Mouse (Mus musculus): ENCODE measurements around the gene Cdc26. TPM values are rescaled to one million over a fixed set of nuclear protein-coding genes. Genes with fewer than 3 reads are reported as not detected.

The Cdc26 gene
- total and polyA plus RNA-seq, 3 experiments = 78.2 to 258 (median 125) TPM

- no peak; the same call in none of the 2 replicates for TF ChIP-seq IRF4 (IDR thresholded peaks at IDR 0.05; ENCODE audit: low read depth, low read length)
These were observed 48.2 kb downstream of the Cdc26 start, which contains the start of the genes Fkbp15 and Slc31a1 (continued) for GRCm38 (mm10) chr4:62360088-62360804.

GRCm38 (mm10) chr4:62359256-62359775 is 49.1 kb downstream of the Cdc26 start:
- Histone ChIP-seq H3K4me3 (replicated peaks in 1 of 3; ENCODE audit: low read depth in 2 of 3, low read length in 2 of 3, poor library complexity in 1 of 3) (peak overlapping the region; percentile 73 to 91 (median 86)), H3K27ac (ENCODE audit: insufficient read depth, low read depth) (peak overlapping the region; percentile 11; the same call in 1 of the 2 replicates), H3K9me3 (replicated peaks; ENCODE audit: low read length) (no peaks in the 10 kb centered on the region), H3K36me3 (replicated peaks in 1 of 2; ENCODE audit: control insufficient read depth in 1 of 2, insufficient read depth in 1 of 2, low read length in 1 of 2) (peaks cover 0 to 20% of the 10 kb centered on the region in 2 experiments), H3K9ac (ENCODE audit: insufficient read depth, low read depth) (peak overlapping the region; percentile 65), H3K4me2 (ENCODE audit: insufficient read depth, low read depth, poor library complexity, severe bottlenecking) (peak overlapping the region; percentile 98), H3K79me2 (replicated peaks; ENCODE audit: control insufficient read depth, extremely low read depth, insufficient read depth, poor library complexity, severe bottlenecking) (peaks cover 44% of the 10 kb centered on the region), H3K27me3 (replicated peaks) (no peaks in the 10 kb centered on the region), H3K4me1 (ENCODE audit: control insufficient read depth in 1 of 2, insufficient read depth in 2 of 2) (peaks cover 2 to 37% of the 10 kb centered on the region in 2 experiments; a peak in 2 of 4 replicates)
- dilution Hi-C loops (cut with MboI; ENCODE audit: extremely low pct_ligation_motif_present, extremely low pct_unique_long_range_greater_than_20kb, low sequenced_read_pairs) (no loop called here), in situ Hi-C loops (cut with MboI; ENCODE audit: low pct_ligation_motif_present, low pct_unique_long_range_greater_than_20kb, low sequenced_read_pairs) (no loop called here)
- TF ChIP-seq BHLHE40 (IDR thresholded peaks at IDR 0.05; ENCODE audit: low read depth, low read length) = no peak
- TF ChIP-seq ZNF384 (IDR thresholded peaks at IDR 0.05; ENCODE audit: low read depth, low read length) = no peak
- TF ChIP-seq JUND (conservative IDR thresholded peaks at IDR 0.05; ENCODE audit: low read depth, low read length) = no peak
- TF ChIP-seq MAFK (IDR thresholded peaks at IDR 0.05; ENCODE audit: insufficient replicate concordance, low read length) = no peak
- no peak for TF ChIP-seq JUN (IDR thresholded peaks at IDR 0.05; ENCODE audit: insufficient read depth, low read depth, low read length)
- TF ChIP-seq RAD21 (IDR thresholded peaks at IDR 0.05; ENCODE audit: low read depth, low read length) = no peak
- no peak for TF ChIP-seq IRF4 (IDR thresholded peaks at IDR 0.05; ENCODE audit: low read depth, low read length)
- 0 out of 2 replicates have a peak, but pooled peaks have one; percentile 27 for TF ChIP-seq CHD1 (IDR thresholded peaks at IDR 0.05; ENCODE audit: low read depth, low read length)
- no peak for TF ChIP-seq CTCF (conservative IDR thresholded peaks at IDR 0.05 in 1 of 2, IDR thresholded peaks at IDR 0.05 in 1 of 2; ENCODE audit: low read depth in 2 of 2, low read length in 2 of 2)
- TF ChIP-seq MYC (IDR thresholded peaks at IDR 0.05; ENCODE audit: low read depth, low read length) = no peak
- TF ChIP-seq NRF1 (IDR thresholded peaks at IDR 0.05; ENCODE audit: low read depth, low read length) = no peak
- no peak for TF ChIP-seq PAX5 (IDR thresholded peaks at IDR 0.05; ENCODE audit: low read length)
- no peak for TF ChIP-seq ELF1 (IDR thresholded peaks at IDR 0.05; ENCODE audit: low read depth, low read length)
- TF ChIP-seq CHD2 (IDR thresholded peaks at IDR 0.05; ENCODE audit: low read length) = 0 out of 2 replicates have a peak, but pooled peaks have one; percentile 30
- TF ChIP-seq EP300 (IDR thresholded peaks at IDR 0.05; ENCODE audit: low read length) = no peak
- peak; percentile 36 for DNase-seq (ENCODE audit: extremely low read depth)

- Histone ChIP-seq H3K4me2 (ENCODE audit: insufficient read depth, low read depth, poor library complexity, severe bottlenecking) (peak overlapping the region; percentile 56), H3K36me3 (replicated peaks in 1 of 2; ENCODE audit: control insufficient read depth in 1 of 2, insufficient read depth in 1 of 2, low read length in 1 of 2) (peaks cover 4 to 30% of the 10 kb centered on the region in 2 experiments), H3K79me2 (replicated peaks; ENCODE audit: control insufficient read depth, extremely low read depth, insufficient read depth, poor library complexity, severe bottlenecking) (peaks cover 47% of the 10 kb centered on the region), H3K4me3 (replicated peaks in 1 of 3; ENCODE audit: low read depth in 2 of 3, low read length in 2 of 3, poor library complexity in 1 of 3) (no peak overlapping the region), H3K27me3 (replicated peaks) (no peaks in the 10 kb centered on the region), H3K27ac (ENCODE audit: insufficient read depth, low read depth) (no peak overlapping the region), H3K4me1 (ENCODE audit: control insufficient read depth in 1 of 2, insufficient read depth in 2 of 2) (peaks cover 2 to 35% of the 10 kb centered on the region in 2 experiments; a peak in 2 of 4 replicates), H3K9ac (ENCODE audit: insufficient read depth, low read depth) (no peak overlapping the region; the same call in 1 of the 2 replicates), H3K9me3 (replicated peaks; ENCODE audit: low read length) (no peaks in the 10 kb centered on the region)
- TF ChIP-seq ETS1 (conservative IDR thresholded peaks at IDR 0.05; ENCODE audit: low read depth, low read length) (no peak), EP300 (IDR thresholded peaks at IDR 0.05; ENCODE audit: low read length) (peak; percentile 83), IRF4 (IDR thresholded peaks at IDR 0.05; ENCODE audit: low read depth, low read length) (peak; percentile 46; the same call in 1 of the 2 replicates)
- DNase-seq (ENCODE audit: extremely low read depth) = peak; percentile 51
- dilution Hi-C loops (cut with MboI; ENCODE audit: extremely low pct_ligation_motif_present, extremely low pct_unique_long_range_greater_than_20kb, low sequenced_read_pairs) = no loop called here
- in situ Hi-C loops (cut with MboI; ENCODE audit: low pct_ligation_motif_present, low pct_unique_long_range_greater_than_20kb, low sequenced_read_pairs) = no loop called here
These were observed 50.8 kb downstream of the Cdc26 start for GRCm38 (mm10) chr4:62357631-62358148.
